Mouse (Mus musculus) adrenal gland, adult (tissue): ENCODE measurements around the gene Cldn34c2.
"Not testable (repeated sequence)": the region's sequence is repeated elsewhere in the genome, so short reads cannot be mapped to it uniquely, and the experiment has no call there.

Experiments
- DNase-seq, 2 experiments: peaks; one replicate each; pipeline ENCODE4 v3.0.0; 2022 to 2023; ENCODE audit warnings: low spot score in 1 of 2; ENCODE audit not compliant: inconsistent age in 2 of 2

The Cldn34c2 gene

DNA sequence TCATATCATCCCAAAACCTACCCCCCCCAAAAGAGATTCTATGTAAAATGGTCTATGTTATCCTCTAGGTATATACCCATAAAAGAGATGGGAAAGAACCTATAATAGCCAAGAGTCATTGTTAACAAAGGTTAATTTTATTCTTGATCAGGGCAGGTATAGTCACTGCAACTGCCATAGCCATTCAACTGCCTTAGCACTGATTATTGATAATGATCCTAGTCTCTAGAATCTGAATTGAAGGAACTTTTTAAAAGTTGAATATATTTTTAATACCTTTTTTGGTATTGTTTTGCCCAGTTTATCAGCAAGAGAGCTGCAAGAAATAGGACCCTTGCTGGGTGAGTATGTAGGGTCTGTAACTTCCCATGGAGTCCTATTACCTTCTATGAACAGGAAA lies at the start of gene Cldn34c2:
TSS of gene Cldn34c2 (plus strand) at position 301 of the 400 bp plus-strand sequence.
- not testable (repeated sequence) for DNase-seq

DNA sequence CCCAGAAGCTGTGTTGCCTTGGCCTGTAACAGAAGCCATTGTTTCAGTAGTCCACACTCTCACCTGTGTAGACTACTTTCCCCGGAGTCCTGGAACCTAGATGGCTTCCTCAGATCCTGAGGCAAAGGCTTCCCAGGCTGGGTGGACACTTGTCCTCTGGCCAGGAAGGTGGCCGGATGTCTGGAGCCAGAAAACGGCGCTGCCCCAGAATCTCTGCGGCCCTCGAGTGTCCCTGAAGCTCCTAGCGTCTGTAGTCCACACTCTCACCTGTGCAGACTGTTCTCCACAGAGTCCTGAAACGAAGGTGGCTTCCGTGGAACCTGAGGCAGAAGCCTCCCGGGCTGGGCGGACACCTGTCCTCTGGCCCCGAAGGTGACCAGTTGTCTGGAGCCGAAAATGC lies 30.1 kb upstream of the Cldn34c2 start:
- not testable (repeated sequence) for DNase-seq

DNA sequence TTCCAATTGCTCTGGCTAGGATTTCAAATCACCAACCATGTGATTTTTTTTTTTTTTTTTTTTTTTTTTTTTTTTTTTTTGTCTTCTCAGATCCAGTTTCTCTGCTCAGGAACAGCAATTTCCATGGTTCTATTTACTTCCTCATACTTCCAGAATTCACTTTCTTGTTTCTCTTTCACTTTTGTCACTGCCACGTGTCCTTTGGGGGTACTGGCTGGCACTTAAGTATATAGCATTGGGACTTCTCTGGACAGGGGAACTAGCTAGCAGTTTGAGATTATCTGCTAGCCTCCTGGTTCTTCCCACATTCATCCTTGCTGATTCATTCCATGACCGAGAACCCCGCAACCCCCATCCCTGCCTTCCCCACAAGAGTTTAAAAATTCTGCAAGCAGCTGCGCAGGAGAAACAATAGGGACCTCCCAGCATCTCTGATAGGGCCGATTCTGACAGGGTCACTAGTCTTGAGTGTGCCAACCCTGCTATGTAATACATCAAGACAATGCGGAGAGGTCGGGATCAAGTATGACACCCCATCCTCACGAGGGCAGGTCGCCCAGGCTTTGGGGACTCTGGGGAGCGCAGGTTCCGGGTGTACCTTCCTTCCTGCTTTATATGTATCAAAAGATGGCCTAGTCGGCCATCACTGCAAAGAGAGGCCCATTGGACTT lies 30.8 kb downstream of the Cldn34c2 start:
- peak; percentile 9 to 64 for DNase-seq
